Mouse (Mus musculus) lung, postnatal 25 days (tissue): ENCODE measurements around the gene 4930568D16Rik.

Source experiments
- DNase-seq: peaks from one replicate; pipeline ENCODE4 v3.0.0; 2022; ENCODE audit warnings: low spot score

The 4930568D16Rik gene

GRCm38 (mm10) chr2:35367629-35368028 is at the start of gene 4930568D16Rik:
TSS of gene 4930568D16Rik (minus strand) at chr2:35367729.
- no peak for DNase-seq

- DNase-seq = no peak
Measured at GRCm38 (mm10) chr2:35417231-35417630, 49.7 kb upstream of the 4930568D16Rik start.

- no peak for DNase-seq
Measured at GRCm38 (mm10) chr2:35416473-35416872, 48.9 kb upstream of the 4930568D16Rik start.

DNA sequence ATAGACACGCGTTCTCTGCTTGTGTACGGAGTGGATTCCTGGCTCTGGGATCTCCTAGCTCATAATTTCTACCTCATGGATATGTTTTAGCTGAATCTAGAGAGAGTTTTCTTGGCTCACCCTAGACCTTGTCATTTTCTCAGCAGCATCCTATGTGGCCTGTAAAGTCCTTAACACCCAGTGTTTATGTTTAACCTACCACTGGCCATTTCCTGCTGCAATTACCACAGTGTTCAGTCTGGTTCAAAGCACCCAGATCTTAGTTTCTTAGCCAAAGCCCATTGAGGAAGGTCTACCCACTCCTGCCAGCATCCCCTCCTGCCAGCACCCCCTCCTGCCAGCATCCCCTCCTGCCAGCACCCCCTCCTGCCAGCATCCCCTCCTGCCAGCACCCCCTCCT is 45.3 kb upstream of the 4930568D16Rik start:
- DNase-seq = no peak

- no peak for DNase-seq
Measured at GRCm38 (mm10) chr2:35412246-35412645, 44.7 kb upstream of the 4930568D16Rik start.

DNA sequence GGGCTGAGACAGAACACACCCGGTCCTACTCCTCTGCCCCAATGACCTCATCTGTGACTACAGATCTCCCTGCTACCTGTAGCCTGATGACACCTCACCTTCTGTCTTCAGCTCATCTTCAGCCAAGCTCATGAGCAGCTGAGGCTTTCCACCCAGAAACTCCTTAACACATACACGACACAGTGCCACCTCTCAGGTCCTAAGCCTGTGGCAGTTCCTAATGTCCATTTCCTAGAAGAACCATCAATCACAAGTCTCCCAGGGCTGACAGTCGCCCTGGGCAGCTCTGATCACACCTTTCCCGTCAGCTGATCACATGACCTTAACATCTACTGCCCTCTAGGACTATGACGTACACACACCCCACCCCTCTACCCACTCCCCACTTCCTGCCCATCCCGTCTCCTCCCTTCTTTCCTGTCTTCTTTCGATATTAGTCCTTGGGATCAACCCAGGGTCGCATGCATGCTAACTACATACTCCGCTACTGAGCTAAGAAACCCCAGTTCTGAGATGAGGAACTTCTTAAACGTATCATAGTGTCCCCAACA is 44.2 kb upstream of the 4930568D16Rik start:
- no peak for DNase-seq

GRCm38 (mm10) chr2:35409466-35409865 is 41.9 kb upstream of the 4930568D16Rik start:
- no peak for DNase-seq

DNA sequence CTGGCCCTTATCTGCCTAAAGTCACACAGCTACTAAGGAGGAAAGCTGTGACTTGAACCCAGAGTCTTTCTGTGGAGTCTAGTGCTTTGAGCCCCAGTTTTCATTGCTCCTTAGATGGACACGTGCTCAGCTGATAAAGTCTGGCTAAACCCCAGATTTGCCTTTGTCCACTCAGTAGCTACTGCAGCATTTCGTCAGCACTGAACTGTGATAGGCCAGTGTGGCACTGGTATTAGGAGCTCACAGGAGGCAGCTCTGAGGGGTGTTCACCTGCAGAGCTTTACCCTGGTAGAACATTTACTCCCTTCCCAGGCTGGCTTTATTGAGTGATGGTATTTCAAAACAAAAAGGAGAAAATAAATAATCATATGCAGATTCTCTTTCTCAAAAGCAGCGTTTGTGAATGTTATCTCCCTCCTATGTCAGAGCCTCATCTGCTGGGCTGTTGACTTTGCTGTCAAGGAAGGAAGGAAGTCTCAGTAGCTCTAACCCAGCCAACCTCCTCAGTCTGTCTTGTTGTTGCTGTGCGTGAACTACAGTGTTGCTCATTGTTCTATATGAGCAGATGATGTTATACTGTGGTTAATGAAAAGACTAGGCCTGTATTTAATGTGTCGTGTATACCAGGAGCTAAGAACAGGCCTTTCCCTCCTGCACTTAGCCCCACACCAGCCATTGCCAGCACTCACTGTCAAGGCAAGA is 41.0 kb upstream of the 4930568D16Rik start:
- no peak for DNase-seq

DNA sequence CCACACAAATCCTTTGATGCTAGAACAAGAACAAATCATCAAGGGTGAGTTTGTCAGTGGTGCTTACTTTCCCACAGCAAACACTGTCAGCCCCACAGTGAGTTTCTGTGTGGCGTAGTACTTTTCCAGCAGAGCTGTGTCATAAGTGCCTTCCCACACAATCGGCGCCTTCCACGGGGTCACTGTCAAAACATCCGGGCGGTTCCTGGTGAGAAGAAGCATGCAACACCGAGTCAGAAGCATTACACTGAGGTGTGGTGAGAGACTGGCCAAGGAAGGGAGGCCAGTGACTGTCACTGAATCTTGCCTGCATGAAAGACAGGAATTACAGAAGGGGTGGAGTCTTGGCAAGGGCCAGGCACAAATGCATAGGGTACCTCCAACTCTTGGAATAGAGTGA is 40.3 kb upstream of the 4930568D16Rik start:
- DNase-seq = no peak

GRCm38 (mm10) chr2:35407266-35407665 is 39.7 kb upstream of the 4930568D16Rik start:
- no peak for DNase-seq

DNA sequence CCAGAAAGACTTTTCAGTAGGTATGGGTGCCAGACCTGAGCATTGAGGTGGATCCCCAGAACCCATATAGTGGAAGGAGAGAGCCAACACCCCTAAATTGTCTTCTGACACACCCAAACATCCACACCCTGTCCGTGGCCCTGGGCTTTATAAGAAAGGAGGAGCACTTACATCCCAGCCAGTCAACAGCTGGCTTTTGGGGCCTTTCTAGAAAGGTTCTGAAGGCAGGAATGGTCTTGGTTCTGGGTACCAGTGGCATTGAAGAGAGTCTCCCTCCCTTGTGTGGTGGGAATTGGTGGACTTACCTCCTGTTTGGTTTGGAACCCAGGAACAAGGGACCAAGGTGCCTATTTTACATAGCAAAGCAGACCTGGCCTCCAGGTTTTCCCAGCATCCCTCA is 39.1 kb upstream of the 4930568D16Rik start:
- DNase-seq = no peak

DNA sequence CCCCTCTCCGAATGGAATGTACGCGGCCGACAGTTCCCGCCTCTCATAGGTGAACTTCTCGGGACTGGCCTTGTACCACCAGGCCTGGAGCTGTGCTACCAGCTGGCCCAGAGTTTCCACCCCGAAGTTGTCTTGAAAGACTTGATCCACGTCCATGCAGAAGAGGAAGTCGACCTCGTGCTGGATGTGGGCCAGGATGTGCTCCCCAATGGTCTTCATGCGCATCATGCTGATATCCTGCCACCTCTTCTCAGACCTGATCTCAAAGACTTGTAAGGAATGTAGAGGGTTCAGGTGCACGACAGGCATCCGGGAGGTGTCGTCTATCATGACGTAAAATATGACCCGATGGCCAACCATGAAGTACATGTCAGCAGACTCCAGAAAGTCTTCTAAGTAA is 34.9 kb upstream of the 4930568D16Rik start:
- DNase-seq = no peak

- DNase-seq = no peak
Measured at GRCm38 (mm10) chr2:35400739-35401138, 33.2 kb upstream of the 4930568D16Rik start.

GRCm38 (mm10) chr2:35398184-35398828 is 30.8 kb upstream of the 4930568D16Rik start:
- no peak for DNase-seq

- peak; percentile 66 for DNase-seq
Measured at GRCm38 (mm10) chr2:35397590-35398173, 30.2 kb upstream of the 4930568D16Rik start.

DNA sequence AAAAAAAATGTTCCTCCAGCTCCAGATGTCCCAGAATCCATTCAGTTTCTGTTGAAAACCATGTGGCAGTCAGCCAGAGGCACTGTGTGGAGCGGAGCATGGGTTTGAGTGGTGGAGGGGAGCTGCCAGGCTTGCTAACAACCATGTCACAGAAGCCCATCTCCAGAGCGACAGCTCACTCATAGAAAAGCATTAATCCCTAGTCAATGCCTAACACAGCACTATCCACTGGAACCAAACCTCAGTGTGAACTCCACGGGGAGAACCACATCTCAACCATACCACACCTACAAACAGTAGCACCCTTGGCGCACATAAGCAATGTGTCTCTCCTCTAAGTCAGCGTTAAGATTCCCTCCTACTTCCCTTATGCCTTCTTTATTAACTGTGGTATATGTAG is 29.6 kb upstream of the 4930568D16Rik start, which contains the start of gene 4930402F06Rik:
Gene 4930402F06Rik, minus strand, starts transcription at position 80 of the 400 bp plus-strand sequence.
- no peak for DNase-seq

DNA sequence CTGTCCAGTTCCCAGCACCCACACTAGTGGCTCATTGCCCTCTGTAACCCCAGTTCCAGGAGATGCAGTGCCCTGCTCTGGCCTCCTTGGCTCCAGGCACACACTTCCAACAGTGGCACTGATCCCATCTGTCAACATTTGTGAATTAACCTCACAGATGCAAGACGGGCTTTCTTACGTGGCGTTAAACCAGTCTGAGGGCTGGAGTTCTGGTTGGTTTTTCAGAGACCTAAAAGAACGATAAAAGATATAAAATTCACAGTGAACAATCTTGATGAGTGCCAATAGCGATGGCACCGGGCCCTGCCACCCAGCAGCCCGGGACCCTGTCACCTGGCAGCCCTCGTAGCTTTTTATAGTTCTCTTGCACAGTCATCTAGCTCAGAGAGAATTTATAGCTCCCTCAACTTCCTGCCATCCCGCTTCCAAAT is 17.9 kb upstream of the 4930568D16Rik start:
- DNase-seq = no peak

DNA sequence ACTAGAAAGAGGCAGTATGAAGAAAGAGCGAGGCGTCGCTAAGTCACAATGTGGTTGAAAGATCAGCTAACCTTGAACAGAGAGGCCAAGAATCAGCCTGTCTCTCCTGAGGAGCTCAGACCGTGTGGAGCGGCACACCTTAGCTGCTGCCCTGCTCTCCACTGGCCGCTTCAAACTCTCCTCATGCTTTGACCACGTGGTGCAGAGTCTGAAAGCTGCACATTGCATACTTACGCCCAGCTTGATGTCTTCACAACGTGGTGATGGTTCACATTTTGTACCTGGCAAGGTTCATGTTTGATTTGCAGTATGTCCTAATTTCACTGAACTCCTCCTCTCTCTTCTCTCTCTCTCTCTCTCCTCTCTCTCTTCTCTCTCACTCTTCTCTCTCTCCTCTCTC is 11.8 kb upstream of the 4930568D16Rik start:
- no peak for DNase-seq

- no peak for DNase-seq
Measured at GRCm38 (mm10) chr2:35377600-35377999, 10.1 kb upstream of the 4930568D16Rik start.

DNA sequence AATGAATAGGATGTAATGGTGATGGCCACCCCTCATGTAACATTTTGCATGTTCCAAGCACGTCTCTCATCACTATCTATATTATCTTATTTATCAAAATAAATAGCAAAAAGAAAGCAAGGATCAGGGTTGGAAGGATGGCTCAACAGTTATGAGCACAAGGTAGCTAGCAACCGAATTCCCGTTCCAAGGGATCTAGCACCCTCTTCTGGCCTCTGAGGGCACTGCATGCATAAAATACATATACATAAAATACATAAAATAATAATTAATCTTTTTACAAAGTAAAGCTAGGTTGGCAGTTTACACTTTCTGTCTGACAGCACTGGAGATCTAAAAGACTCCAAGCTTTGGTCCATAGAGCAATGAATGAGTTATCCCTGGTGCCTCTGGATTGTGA is 5.5 kb upstream of the 4930568D16Rik start:
- peak; percentile 26 for DNase-seq

DNA sequence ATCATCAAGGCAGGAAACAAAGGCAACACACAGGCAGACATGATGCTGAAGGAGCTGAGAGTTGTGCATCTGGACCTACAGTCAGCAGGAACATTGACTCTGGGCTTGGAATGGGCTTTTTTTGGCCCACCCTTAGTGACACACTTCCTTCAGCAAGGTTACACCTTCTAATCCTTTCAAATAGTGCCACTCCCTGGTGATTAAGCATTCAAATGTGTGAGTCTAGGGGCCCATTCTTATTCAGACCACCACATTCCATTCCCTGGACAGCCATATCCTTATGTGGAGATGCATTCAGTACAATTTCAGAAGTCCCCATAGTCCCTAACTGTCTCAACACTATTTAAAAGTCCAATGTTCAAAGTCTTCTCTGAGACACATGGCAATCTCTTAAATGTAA is 3.2 kb upstream of the 4930568D16Rik start:
- no peak for DNase-seq

GRCm38 (mm10) chr2:35349184-35349583 is 18.3 kb downstream of the 4930568D16Rik start:
- peak; percentile 58 for DNase-seq

- DNase-seq = no peak
Measured at GRCm38 (mm10) chr2:35345984-35346383, 21.5 kb downstream of the 4930568D16Rik start.
